Comparison of ENCODE assay signal across 8 mouse cellular contexts in genomic region chr4:106804201-106804909, GRCm38 (mm10). TPM values are rescaled to one million over a fixed set of nuclear protein-coding genes. Genes with fewer than 3 reads are reported as not detected.
DNase-seq lines count a peak whose midpoint lies in the region; ATAC-seq and TF ChIP-seq lines count a peak whose summit lies in the region.

No protein-coding gene starts in this region.

- H3K27me3 ChIP-seq in kidney, adult 2 months (replicated peaks; ENCODE audit: control insufficient read depth, insufficient read depth, low read length), result no peaks in the 10 kb centered on the region
- no peaks in the 10 kb centered on the region for H3K27me3 ChIP-seq in limb, embryonic 15.5 days
- peaks cover 12% of the 10 kb centered on the region for H3K27me3 ChIP-seq in midbrain, embryonic 15.5 days (replicated peaks)

- peak overlapping the region; percentile 59 for H3K4me2 ChIP-seq in limb, embryonic 15.5 days
- peak overlapping the region; percentile 40 for H3K4me2 ChIP-seq in midbrain, embryonic 15.5 days

- intact Hi-C loops in gastrocnemius, postnatal 36 days (cut with DNase I), result loop anchor here (5.0 kb wide), 1 partner anchor 358 kb away; no protein-coding TSS in a partner anchor

- H3K27ac ChIP-seq in kidney, adult 2 months (ENCODE audit: insufficient read depth, low read depth, low read length), result no peak overlapping the region
- H3K27ac ChIP-seq in limb, embryonic 15.5 days, result no peak overlapping the region
- H3K27ac ChIP-seq in midbrain, embryonic 15.5 days, result no peak overlapping the region

- no peak for TF ChIP-seq CTCF in kidney, adult 2 months (conservative IDR thresholded peaks at IDR 0.05; ENCODE audit: insufficient read depth, insufficient read length, low read depth, low read length)

- H3K9me3 ChIP-seq in limb, embryonic 15.5 days, result no peaks in the 10 kb centered on the region
- no peaks in the 10 kb centered on the region for H3K9me3 ChIP-seq in midbrain, embryonic 15.5 days

- DNase-seq in kidney, adult 2 months, result peak; percentile 33
- no peak for DNase-seq in kidney, postnatal 10 days
- no peak for DNase-seq in retina, embryonic 14.5 days (ENCODE audit: low spot score)
- no peak for DNase-seq in gastrocnemius, postnatal 36 days
- no peak for DNase-seq in left cerebral cortex, adult 8-10 months (ENCODE audit: low spot score in 2 of 2)

- TF ChIP-seq POLR2A in kidney, adult 2 months (IDR thresholded peaks at IDR 0.05; ENCODE audit: low read depth, low read length), result no peak

- WGBS in kidney, adult 2 months, result 41% methylated on average over 16 of the region's 16 CpGs
- 40% methylated on average over 16 of the region's 16 CpGs for WGBS in limb, embryonic 15.5 days
- WGBS in midbrain, embryonic 15.5 days, result 50% methylated on average over 16 of the region's 16 CpGs

- H3K36me3 ChIP-seq in kidney, adult 2 months (ENCODE audit: control insufficient read depth, insufficient read depth, low read length), result no peaks in the 10 kb centered on the region
- no peaks in the 10 kb centered on the region for H3K36me3 ChIP-seq in limb, embryonic 15.5 days
- no peaks in the 10 kb centered on the region for H3K36me3 ChIP-seq in midbrain, embryonic 15.5 days (replicated peaks)

- peak overlapping the region; percentile 39; the same call in 1 of the 2 replicates for H3K4me3 ChIP-seq in kidney, adult 2 months (ENCODE audit: insufficient read depth, low read depth, low read length)
- peak overlapping the region; percentile 31 for H3K4me3 ChIP-seq in limb, embryonic 15.5 days
- H3K4me3 ChIP-seq in midbrain, embryonic 15.5 days, result 0 out of 2 replicates have a peak overlapping the region, but pooled peaks have one; percentile 6

- 0 out of 2 replicates have a peak overlapping the region, but pooled peaks have one; percentile 26 for H3K9ac ChIP-seq in limb, embryonic 15.5 days
- H3K9ac ChIP-seq in midbrain, embryonic 15.5 days, result no peak overlapping the region

- no peaks in the 10 kb centered on the region for H3K4me1 ChIP-seq in kidney, adult 2 months (ENCODE audit: control insufficient read depth, insufficient read depth, low read length)
- H3K4me1 ChIP-seq in limb, embryonic 15.5 days, result peaks cover 22% of the 10 kb centered on the region
- H3K4me1 ChIP-seq in midbrain, embryonic 15.5 days, result peaks cover 9% of the 10 kb centered on the region

- ATAC-seq in erythroid progenitor cell, adult 5-6 weeks (replicated peaks; ENCODE audit: low FRiP score, poor library complexity, severe bottlenecking), result peak; percentile 93
- no peak for ATAC-seq in limb, embryonic 15.5 days (ENCODE audit: insufficient number of reproducible peaks, low FRiP score, low TSS enrichment, low read depth)
- 0 out of 2 replicates have a peak, but pooled peaks have one; percentile 42 for ATAC-seq in midbrain, embryonic 15.5 days (replicated peaks)

RNA-seq across cellular contexts. Expression of gene Acot11, which starts 0.4 kb away (rescaled TPM):
- polyA plus RNA-seq in kidney, adult 2 months (2012; rRNA removed), result 18.2 and 20.2 TPM in 2 replicates
- total RNA-seq in erythroid progenitor cell, adult 5-6 weeks (2015; ENCODE audit: low replicate concordance), result 4.2 and 6.8 TPM in 2 replicates
- 4.5 and 5.3 TPM in 2 replicates for total RNA-seq in erythroid progenitor cell, adult 5-6 weeks (2017; ENCODE audit: low replicate concordance)
- 4.0 and 4.8 TPM in 2 replicates for polyA plus RNA-seq in limb, embryonic 15.5 days (2015; fragmentation: Nextera tagmentation; extraction: Ambion mirVana)
- 2.2 TPM in 2 replicates for polyA plus RNA-seq in midbrain, embryonic 15.5 days (2015; fragmentation: Nextera tagmentation; extraction: Ambion mirVana)
- total RNA-seq in gastrocnemius, postnatal 36 days (2021), result 1 to 10 TPM; 7.9 to 9.5 TPM
- total RNA-seq in left cerebral cortex, adult 8-10 months (2022), result 10 to 100 TPM; 31.0 to 59.2 (median 51.8) TPM
